Mouse (Mus musculus) kidney, postnatal 25 days (tissue): ENCODE results near the gene Anks1b.

Source experiments
- DNase-seq, 2 experiments: peaks; one replicate each; pipeline ENCODE4 v3.0.0; 2021; ENCODE audit warnings: mixed read lengths in 2 of 2

Anks1b gene

DNA sequence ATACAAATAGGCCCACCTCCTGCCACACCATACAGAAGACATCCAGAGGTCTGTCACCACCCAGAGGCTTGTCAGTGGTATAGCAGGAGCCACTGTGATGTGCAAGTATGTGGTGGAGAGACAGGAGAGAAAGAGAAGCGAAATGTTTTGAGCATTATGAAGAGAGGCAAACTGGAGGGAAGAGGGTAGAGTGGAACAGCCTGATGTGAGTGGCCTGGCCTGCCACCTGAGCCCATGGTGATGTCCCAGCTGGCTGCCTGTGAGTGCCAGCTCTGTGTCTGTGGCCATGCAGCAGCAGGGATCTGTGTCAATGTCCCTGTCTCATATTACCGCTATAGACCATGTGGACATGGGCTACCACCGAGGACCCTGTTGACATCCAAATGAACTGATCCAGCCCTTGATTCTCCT is 102.1 kb downstream of the Anks1b start:
- DNase-seq, result no peak

- no peak for DNase-seq
Observed at GRCm38 (mm10) chr10:89976577-89976976, 103.3 kb downstream of the Anks1b start.

- DNase-seq, result no peak
Observed at GRCm38 (mm10) chr10:89994171-89994570, 120.9 kb downstream of the Anks1b start.

GRCm38 (mm10) chr10:89995621-89996428 is 122.5 kb downstream of the Anks1b start:
- no peak for DNase-seq

DNA sequence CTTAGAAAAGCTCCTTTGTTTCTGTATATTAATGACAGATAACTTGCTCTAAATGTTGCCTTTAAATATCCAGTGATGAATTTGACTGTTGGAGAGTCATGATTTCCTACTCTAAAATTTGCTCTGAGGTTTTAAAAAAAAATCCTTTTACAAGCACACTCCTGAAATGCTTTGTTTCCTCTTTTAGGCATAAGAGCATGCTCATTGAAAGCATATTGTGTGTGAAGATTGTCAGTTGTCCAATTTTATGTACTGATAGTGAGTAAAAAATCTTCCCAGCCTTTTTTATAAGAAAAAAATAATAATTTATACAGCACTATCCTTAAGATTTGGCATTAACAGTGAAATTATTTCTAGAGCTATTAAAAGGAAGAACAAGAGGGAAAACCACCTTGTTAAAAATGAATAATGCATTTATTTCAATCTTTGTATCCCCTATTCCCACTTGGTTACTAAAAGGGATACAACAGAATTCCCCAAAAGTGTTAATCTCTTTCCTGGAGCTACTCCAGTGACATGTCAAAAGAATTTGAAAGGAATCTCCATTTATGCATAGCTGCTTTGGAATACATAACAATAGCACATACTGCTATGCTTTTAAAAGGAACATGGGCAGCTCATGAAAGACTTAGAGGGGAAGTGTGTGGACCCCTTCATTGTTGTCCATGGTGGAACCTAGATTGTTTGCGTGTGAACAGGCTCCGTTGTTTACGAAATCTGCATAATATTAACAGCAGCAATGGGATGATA is 130.8 kb downstream of the Anks1b start:
- no peak for DNase-seq

GRCm38 (mm10) chr10:90004882-90005281 is 131.6 kb downstream of the Anks1b start:
- no peak for DNase-seq

GRCm38 (mm10) chr10:90033037-90033436 is 159.7 kb downstream of the Anks1b start:
- DNase-seq, result no peak

- DNase-seq, result no peak
Observed at GRCm38 (mm10) chr10:90043287-90043686, 170.0 kb downstream of the Anks1b start.

- peak in 1 of 2 experiments; percentile 19 for DNase-seq
Observed at GRCm38 (mm10) chr10:90043773-90044172, 170.5 kb downstream of the Anks1b start.

DNA sequence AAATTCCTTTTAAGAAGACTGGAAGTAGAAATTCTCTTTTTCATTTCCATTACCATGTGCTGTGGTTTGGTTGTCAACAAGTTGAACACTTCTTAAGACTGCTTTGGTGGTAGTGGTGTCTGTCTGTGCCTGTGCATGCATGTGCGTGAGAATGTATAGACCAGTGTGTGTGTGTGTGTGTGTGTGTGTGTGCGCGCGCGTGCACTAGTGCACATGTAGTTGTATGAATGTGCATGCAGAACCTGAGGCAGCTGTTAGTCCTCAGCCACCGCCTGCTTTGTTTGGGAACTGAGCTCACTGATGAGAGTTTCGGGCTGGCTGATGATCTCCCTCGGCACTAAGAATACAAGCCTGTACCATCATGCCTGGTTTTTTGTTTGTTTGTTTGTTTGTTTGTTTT is 170.9 kb downstream of the Anks1b start:
- no peak for DNase-seq

DNA sequence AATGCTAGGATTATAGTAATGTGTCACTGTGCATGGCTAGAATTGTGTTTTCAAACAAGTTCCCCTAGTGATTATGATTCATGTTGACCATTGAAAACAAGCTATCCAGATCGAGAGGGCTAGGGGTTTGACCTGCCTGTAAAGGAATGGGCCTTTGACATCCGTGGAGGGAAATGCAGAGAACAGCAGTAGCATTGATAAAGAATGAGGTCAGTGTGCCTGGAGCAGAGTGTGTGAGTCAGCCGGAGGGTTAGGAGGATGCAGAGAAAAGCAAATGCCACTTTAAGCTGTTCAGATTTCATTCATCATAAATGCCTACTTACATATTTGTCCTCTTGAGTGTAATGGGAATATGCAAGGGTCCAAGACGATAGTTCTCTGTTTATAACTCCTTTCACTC is 195.3 kb downstream of the Anks1b start:
- no peak for DNase-seq

DNA sequence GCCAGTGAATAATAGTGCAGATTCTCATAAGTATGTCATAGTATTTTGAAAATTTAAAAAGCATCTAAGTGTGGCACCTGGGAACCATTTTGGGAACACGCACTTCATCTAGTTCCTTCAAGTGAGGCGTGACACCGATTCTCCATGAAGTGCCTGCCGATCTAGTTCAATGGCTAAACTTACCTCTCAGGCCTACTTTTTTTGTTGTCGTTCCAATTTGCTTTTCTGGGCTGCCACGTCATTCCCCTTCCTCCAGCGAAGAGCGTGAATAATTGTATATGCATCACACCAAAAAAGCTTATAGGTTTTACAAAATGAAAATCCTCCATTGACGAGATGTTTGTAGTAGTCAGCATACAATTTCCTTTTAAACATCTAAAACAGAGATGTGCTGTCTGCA is 204.6 kb downstream of the Anks1b start:
- no peak for DNase-seq

GRCm38 (mm10) chr10:90081151-90081550 is 207.8 kb downstream of the Anks1b start:
- no peak for DNase-seq

DNA sequence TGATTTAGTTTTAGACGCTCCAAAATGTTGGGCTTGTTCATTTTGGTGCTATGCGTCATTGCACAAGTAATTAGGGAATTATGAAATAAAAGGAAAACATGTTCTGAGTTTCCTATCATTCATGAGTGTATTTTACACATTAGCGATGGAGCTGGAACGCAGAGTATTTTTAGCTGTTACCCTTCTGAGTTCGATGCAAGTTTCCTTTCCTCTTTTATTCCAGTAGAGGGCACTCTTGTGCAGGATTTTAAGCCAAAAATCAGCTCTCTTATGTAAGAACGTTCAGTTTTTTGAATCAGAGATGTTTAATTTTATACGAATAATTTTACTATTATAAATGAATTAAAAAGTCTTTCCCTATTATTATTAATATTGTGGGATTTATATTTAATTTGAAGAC is 208.3 kb downstream of the Anks1b start:
- no peak for DNase-seq

- DNase-seq, result no peak
Observed at GRCm38 (mm10) chr10:90093877-90094276, 220.6 kb downstream of the Anks1b start.

GRCm38 (mm10) chr10:90112662-90113061 is 239.4 kb downstream of the Anks1b start:
- no peak for DNase-seq

DNA sequence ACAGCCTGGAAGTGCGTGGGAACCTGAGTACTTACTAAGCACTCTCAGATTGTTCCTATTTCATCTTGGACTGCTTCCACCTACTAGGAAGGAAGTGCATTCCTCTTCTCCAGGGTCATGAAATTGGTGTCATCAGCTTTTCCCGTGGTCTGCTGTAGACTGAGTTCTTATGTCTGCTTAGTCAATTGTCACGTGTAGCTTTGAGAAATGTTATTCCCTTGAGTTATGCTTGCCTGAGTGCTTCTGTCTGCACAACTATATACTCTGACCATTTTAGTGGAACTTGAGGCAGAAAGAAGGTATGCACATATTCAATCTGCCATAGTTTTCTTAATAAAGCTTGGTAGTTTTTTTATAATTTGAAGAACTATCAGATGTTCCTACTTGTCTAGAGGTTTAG is 243.6 kb downstream of the Anks1b start:
- no peak for DNase-seq

DNA sequence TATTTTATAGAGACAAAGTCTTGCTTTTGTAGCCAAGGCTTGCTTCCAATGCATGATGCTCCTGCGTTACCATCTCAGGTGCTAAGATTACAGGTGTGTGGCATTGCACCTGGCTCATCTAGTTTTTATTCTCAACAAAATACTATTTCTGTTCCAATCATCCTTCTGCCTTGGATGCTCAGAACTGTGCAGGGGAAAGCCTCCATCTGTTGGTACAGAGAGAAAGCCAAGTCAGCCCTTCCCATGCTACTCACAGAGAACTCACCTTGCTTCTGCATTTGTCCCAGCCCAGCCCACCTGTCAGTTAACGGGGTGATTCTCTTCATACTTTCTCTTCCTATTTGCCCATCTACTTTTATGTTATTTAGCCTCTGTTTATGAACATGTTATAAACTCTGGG is 244.5 kb downstream of the Anks1b start:
- DNase-seq, result no peak

GRCm38 (mm10) chr10:90137538-90137937 is 264.2 kb downstream of the Anks1b start:
- no peak for DNase-seq

GRCm38 (mm10) chr10:90140947-90141346 is 267.6 kb downstream of the Anks1b start:
- DNase-seq, result no peak

GRCm38 (mm10) chr10:90144444-90144843 is 271.1 kb downstream of the Anks1b start:
- DNase-seq, result no peak

DNA sequence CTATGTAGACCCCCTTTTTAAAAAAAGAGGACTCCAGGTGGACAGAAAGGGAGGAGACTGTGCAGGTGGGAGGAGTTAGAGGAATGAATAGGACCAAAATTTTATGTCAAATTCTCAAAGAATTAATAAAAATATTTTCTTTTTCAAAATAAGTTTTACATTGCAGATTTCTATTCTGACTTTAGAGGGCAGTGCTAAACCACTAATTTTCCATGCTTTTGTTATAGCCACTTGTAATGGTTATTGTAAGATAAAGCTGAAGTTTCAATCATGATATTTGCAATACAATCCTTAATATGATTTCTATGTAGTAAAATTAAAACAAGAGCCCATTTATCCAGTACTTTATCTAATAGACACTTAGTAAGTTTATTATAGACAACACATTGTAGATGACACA is 278.2 kb downstream of the Anks1b start:
- no peak for DNase-seq

DNA sequence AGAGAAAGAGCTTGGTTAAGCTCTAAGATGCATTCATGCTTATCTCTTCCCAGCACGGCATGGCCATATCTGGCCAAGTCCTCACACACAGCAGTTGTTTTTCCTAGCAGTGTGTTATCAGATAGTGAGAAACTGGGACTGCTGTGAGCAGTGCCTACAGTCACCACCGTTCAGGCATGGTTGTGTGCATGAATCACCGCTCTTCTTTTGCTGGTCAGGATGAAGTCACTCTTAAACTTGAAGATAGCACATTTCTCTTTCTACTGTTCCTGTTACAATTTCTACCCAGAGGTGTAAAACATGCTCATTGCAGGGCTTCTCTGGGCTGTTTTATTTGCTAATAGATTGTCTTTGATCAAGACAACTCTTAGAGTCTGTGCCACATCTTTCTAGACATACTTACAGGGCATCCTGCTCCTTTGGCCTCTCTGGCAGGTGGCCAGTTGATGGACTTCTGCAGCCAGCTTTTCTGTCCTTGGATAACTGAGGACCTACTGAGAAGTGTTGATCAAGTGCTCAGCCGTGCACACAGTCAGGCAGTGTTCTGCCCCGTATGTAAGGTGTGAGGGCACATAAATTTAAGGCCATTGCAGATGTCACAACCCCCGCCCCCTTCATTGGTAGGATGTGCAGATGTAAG is 296.8 kb downstream of the Anks1b start:
- DNase-seq, result no peak

GRCm38 (mm10) chr10:90190366-90190765 is 317.1 kb downstream of the Anks1b start:
- DNase-seq, result no peak
